Mouse (Mus musculus) kidney, adult 2 months (tissue): ENCODE measurements around the gene Lgals9.

Experiments
- CTCF ChIP-seq: fragments of 200-500 bp; conservative IDR thresholded peaks from 2 replicates; pipeline ENCODE4 v1.5.1; 2011; ENCODE audit warnings: low read depth, mild to moderate bottlenecking, control low read depth, low read length, moderate library complexity, mixed read lengths; ENCODE audit not compliant: insufficient read depth, insufficient read length
- POLR2A ChIP-seq: fragments of 200-500 bp; IDR thresholded peaks from one replicate; pipeline ENCODE4 v1.6.1; 2011; ENCODE audit warnings: low read depth, low read length, control low read depth

- TF ChIP-seq CTCF: no peak
- no peak for TF ChIP-seq POLR2A
Measured at GRCm38 (mm10) chr11:78990096-78990495, 5.3 kb upstream of the Lgals9 start.
